Mouse (Mus musculus): Measurements from ENCODE around the gene Gm11569. TPM values are rescaled to one million over a fixed set of nuclear protein-coding genes. Genes with fewer than 3 reads are reported as not detected.
"Not testable (repeated sequence)": the region's sequence is repeated elsewhere in the genome, so short reads cannot be mapped to it uniquely, and the experiment has no call there.

Gene Gm11569
- polyA plus RNA-seq (2015; fragmentation: Nextera tagmentation; extraction: Ambion mirVana): not detected in 2 replicates

- not testable (repeated sequence) for H3K9me3 ChIP-seq; H3K9ac ChIP-seq; H3K4me1 ChIP-seq; ATAC-seq (ENCODE audit: borderline replicate concordance, extremely low read depth, low FRiP score, low TSS enrichment); H3K4me3 ChIP-seq; H3K27ac ChIP-seq; H3K36me3 ChIP-seq; H3K4me2 ChIP-seq; H3K27me3 ChIP-seq
- WGBS: no CpG with 5 or more reads among the region's 1 CpGs
Observed at GRCm38 (mm10) chr11:99798832-99799231, at the start of gene Gm11569. Gm11569 (minus strand) TSS chr11:99798932.

GRCm38 (mm10) chr11:99846746-99847145, 48.0 kb upstream of the Gm11569 start:
- H3K36me3 ChIP-seq: no peaks in the 10 kb centered on the region
- H3K9ac ChIP-seq: no peak overlapping the region
- no peak overlapping the region for H3K4me3 ChIP-seq
- WGBS: 83% methylated on average over 2 of the region's 2 CpGs
- no peak for ATAC-seq (ENCODE audit: borderline replicate concordance, extremely low read depth, low FRiP score, low TSS enrichment)
- H3K27ac ChIP-seq: no peak overlapping the region
- no peaks in the 10 kb centered on the region for H3K4me1 ChIP-seq
- H3K27me3 ChIP-seq: no peaks in the 10 kb centered on the region
- no peak overlapping the region for H3K4me2 ChIP-seq
- no peaks in the 10 kb centered on the region for H3K9me3 ChIP-seq

DNA sequence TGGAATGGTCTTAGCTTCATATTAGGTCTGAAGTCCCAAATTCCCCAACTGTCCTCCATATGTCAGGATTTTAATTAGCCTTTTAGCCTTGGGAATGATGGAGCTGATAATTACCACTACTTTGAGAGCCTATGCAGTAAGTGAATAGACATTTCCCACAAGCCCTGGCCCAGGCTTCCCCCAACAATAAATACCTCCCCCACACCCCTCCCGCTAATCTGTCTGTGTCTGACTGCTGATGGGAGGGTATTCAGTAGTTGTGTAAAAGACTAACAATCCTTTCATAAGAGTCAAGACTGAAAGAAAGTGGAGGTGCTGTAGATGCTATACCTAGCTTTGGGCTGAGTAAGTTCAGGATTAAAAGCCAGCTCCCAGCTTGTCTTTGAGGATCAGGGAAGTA, 43.5 kb upstream of the Gm11569 start:
- H3K4me2 ChIP-seq: no peak overlapping the region
- H3K27me3 ChIP-seq: no peaks in the 10 kb centered on the region
- no peak for ATAC-seq (ENCODE audit: borderline replicate concordance, extremely low read depth, low FRiP score, low TSS enrichment)
- no peak overlapping the region for H3K27ac ChIP-seq
- no peak overlapping the region for H3K4me3 ChIP-seq
- H3K9me3 ChIP-seq: no peaks in the 10 kb centered on the region
- WGBS: 90% methylated on average over 1 of the region's 1 CpGs
- no peaks in the 10 kb centered on the region for H3K4me1 ChIP-seq
- H3K9ac ChIP-seq: no peak overlapping the region
- no peaks in the 10 kb centered on the region for H3K36me3 ChIP-seq

GRCm38 (mm10) chr11:99837966-99838365, 39.2 kb upstream of the Gm11569 start, which contains the start of gene 2300003K06Rik:
2300003K06Rik (minus strand) TSS chr11:99838066.
- no peak within 1 kb of the TSS for H3K9ac ChIP-seq
- H3K4me3 ChIP-seq: no peak within 1 kb of the TSS
- ATAC-seq (ENCODE audit: borderline replicate concordance, extremely low read depth, low FRiP score, low TSS enrichment): no peak
- no peaks in the 10 kb centered on the region for H3K4me1 ChIP-seq
- H3K27ac ChIP-seq: no peak within 1 kb of the TSS
- no peaks in the 10 kb centered on the region for H3K27me3 ChIP-seq
- H3K4me2 ChIP-seq: no peak within 1 kb of the TSS
- no peaks in the 10 kb centered on the region for H3K36me3 ChIP-seq
- 85% methylated on average over 1 of the region's 1 CpGs for WGBS
- H3K9me3 ChIP-seq: no peaks in the 10 kb centered on the region

DNA sequence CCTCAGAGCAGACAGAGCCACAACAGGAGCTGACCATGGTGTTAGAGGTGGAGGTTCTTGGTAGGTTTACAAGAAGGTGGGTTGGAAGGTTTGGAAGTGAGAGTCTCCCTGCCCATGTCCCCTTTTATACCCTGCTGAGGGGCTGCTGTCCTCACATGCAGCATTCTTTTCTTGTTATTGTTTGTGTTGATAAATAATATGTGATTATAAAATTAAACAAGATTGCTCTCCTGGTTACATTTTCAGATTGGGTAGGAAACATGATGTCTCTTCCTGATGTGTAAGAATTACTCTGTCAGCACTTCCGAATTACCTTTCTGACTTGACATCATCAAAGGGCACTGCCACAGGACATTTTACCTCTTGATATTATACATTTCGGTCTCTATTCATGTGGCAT, 16.8 kb upstream of the Gm11569 start, which contains the start of gene Gm11564:
Gene Gm11564, minus strand, starts transcription at position 101 of the 400 bp plus-strand sequence.
- not testable (repeated sequence) for H3K9me3 ChIP-seq; H3K27ac ChIP-seq; H3K27me3 ChIP-seq; H3K9ac ChIP-seq; H3K4me1 ChIP-seq; H3K4me3 ChIP-seq; H3K36me3 ChIP-seq; H3K4me2 ChIP-seq; ATAC-seq (ENCODE audit: borderline replicate concordance, extremely low read depth, low FRiP score, low TSS enrichment)
- WGBS: 70% methylated on average over 2 of the region's 2 CpGs

DNA sequence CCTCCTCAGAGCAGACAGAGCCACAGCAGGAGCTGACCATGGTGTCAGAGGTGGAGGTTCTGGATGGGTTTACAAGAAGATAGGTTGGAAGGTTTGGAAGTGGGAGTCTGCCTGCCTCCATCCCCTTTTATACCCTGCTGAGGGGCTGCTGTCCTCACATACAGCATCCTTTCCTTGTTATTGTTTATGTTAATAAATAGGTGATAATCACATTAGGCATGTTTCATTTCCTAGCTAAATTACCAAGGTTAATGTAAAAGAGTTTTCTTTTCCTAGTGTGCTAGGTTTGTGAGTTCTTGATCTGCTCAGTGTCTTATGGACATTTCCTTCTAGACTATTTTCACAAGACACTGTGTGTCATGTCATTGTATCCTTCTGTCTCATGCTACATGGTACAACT, 11.1 kb upstream of the Gm11569 start, which contains the start of gene Krtap4-13:
Gene Krtap4-13, minus strand, starts transcription at position 101 of the 400 bp plus-strand sequence.
- not testable (repeated sequence) for H3K4me1 ChIP-seq; H3K36me3 ChIP-seq; H3K9me3 ChIP-seq; H3K9ac ChIP-seq; H3K4me2 ChIP-seq; H3K27me3 ChIP-seq; H3K27ac ChIP-seq; H3K4me3 ChIP-seq; ATAC-seq (ENCODE audit: borderline replicate concordance, extremely low read depth, low FRiP score, low TSS enrichment)

DNA sequence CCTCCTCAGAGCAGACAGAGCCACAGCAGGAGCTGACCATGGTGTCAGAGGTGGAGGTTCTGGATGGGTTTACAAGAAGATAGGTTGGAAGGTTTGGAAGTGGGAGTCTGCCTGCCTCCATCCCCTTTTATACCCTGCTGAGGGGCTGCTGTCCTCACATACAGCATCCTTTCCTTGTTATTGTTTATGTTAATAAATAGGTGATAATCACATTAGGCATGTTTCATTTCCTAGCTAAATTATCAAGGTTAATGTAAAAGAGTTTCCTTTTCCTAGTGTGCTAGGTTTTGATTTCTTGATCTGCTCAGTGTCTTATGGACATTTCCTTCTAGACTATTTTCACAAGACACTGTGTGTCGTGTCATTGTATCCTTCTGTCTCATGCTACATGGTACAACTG, 5.6 kb upstream of the Gm11569 start, which contains the start of gene Gm11554:
Gene Gm11554, minus strand, starts transcription at position 101 of the 400 bp plus-strand sequence.
- H3K9me3 ChIP-seq; H3K4me2 ChIP-seq; H3K36me3 ChIP-seq; H3K27ac ChIP-seq; H3K4me1 ChIP-seq; ATAC-seq (ENCODE audit: borderline replicate concordance, extremely low read depth, low FRiP score, low TSS enrichment); H3K4me3 ChIP-seq; H3K27me3 ChIP-seq; H3K9ac ChIP-seq: not testable (repeated sequence)
- WGBS: no CpG with 5 or more reads among the region's 1 CpGs

DNA sequence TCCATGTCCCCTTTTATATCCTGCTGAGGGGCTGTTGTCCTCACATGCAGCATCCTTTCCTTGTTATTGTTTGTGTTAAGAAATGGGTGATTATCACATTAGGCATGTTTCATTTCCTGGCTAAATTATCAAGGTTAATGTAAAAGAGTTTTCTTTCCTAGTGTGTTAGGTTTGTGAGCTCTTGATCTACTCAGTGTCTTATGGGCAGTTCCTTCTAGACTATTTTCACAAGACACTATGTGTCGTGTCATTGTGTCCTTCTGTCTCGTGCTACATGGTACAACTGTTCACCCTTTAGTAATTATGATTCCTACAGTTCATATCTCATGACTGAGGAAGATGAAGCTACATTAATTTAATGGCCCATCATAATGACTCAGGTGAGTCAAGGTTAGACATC, 5.4 kb downstream of the Gm11569 start, which contains the start of gene Gm11596:
Gene Gm11596, minus strand, starts transcription at position 101 of the 400 bp plus-strand sequence.
- no peak within 1 kb of the TSS for H3K9ac ChIP-seq
- no peak within 1 kb of the TSS for H3K27ac ChIP-seq
- no peaks in the 10 kb centered on the region for H3K36me3 ChIP-seq
- no peak within 1 kb of the TSS for H3K4me2 ChIP-seq
- 75% methylated on average over 2 of the region's 2 CpGs for WGBS
- no peak for ATAC-seq (ENCODE audit: borderline replicate concordance, extremely low read depth, low FRiP score, low TSS enrichment)
- H3K4me3 ChIP-seq: no peak within 1 kb of the TSS
- no peaks in the 10 kb centered on the region for H3K4me1 ChIP-seq
- no peaks in the 10 kb centered on the region for H3K27me3 ChIP-seq
- no peaks in the 10 kb centered on the region for H3K9me3 ChIP-seq

- H3K36me3 ChIP-seq; H3K9ac ChIP-seq; H3K4me3 ChIP-seq; H3K4me2 ChIP-seq; H3K27ac ChIP-seq; H3K27me3 ChIP-seq; ATAC-seq (ENCODE audit: borderline replicate concordance, extremely low read depth, low FRiP score, low TSS enrichment); H3K4me1 ChIP-seq; H3K9me3 ChIP-seq: not testable (repeated sequence)
Observed at GRCm38 (mm10) chr11:99784900-99785299, 13.8 kb downstream of the Gm11569 start, which contains the start of gene Krtap4-9. Krtap4-9 (plus strand) TSS chr11:99785200.

GRCm38 (mm10) chr11:99780604-99781003, 18.1 kb downstream of the Gm11569 start, which contains the start of gene Krtap4-8:
Krtap4-8 (minus strand) TSS chr11:99780704.
- no peak within 1 kb of the TSS for H3K9ac ChIP-seq
- no peaks in the 10 kb centered on the region for H3K4me1 ChIP-seq
- no peak for ATAC-seq (ENCODE audit: borderline replicate concordance, extremely low read depth, low FRiP score, low TSS enrichment)
- 92% methylated on average over 2 of the region's 2 CpGs for WGBS
- no peak within 1 kb of the TSS for H3K4me2 ChIP-seq
- H3K4me3 ChIP-seq: no peak within 1 kb of the TSS
- no peaks in the 10 kb centered on the region for H3K9me3 ChIP-seq
- no peaks in the 10 kb centered on the region for H3K27me3 ChIP-seq
- no peak within 1 kb of the TSS for H3K27ac ChIP-seq
- H3K36me3 ChIP-seq: no peaks in the 10 kb centered on the region

- 58% methylated on average over 7 of the region's 7 CpGs for WGBS
- Histone ChIP-seq H3K27me3 (no peaks in the 10 kb centered on the region), H3K27ac (no peak overlapping the region), H3K36me3 (no peaks in the 10 kb centered on the region), H3K9me3 (no peaks in the 10 kb centered on the region), H3K4me1 (no peaks in the 10 kb centered on the region), H3K4me2 (no peak overlapping the region), H3K4me3 (no peak overlapping the region), H3K9ac (no peak overlapping the region)
- no peak for ATAC-seq (ENCODE audit: borderline replicate concordance, extremely low read depth, low FRiP score, low TSS enrichment)
Observed at GRCm38 (mm10) chr11:99778401-99778800, 20.3 kb downstream of the Gm11569 start.

DNA sequence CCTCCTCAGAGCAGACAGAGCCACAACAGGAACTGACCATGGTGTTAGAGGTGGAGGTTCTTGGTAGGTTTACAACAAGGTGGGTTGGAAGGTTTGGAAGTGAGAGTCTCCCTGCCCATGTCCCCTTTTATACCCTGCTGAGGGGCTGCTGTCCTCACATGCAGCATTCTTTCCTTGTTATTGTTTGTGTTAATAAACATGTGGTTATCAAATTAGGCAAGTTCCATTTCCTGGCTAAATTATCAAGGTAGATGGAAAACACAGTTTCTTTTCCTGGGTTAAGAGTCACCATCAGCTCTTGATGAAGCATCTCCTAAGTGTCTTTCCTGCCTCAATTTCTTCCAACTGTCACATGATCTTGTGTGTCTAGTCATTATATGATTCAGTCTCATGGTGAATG, 25.9 kb downstream of the Gm11569 start, which contains the start of gene Gm11595:
Gene Gm11595, minus strand, starts transcription at position 101 of the 400 bp plus-strand sequence.
- not testable (repeated sequence) for H3K4me1 ChIP-seq; H3K4me3 ChIP-seq; H3K27me3 ChIP-seq; H3K36me3 ChIP-seq; H3K27ac ChIP-seq; H3K4me2 ChIP-seq; H3K9ac ChIP-seq; ATAC-seq (ENCODE audit: borderline replicate concordance, extremely low read depth, low FRiP score, low TSS enrichment); H3K9me3 ChIP-seq

DNA sequence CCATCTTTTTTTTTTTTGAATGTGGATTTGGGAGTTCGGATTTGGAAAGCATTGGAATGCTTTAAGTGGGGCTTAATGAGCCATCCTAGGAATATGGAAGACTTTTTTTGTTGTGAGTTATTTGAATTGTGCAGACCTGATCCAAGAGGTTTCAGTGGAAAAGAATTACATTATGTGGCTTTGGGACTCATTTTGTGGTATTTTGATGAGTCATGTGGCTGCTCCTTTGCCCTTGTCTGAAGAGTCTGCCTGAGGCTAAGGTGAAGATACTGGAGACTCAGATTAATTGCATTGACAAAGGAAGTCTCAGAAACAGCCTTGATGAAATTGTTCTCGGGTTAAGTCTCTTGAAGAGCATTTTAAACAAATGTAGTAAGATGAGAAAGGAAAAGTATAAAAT, 30.3 kb downstream of the Gm11569 start:
- no peak overlapping the region for H3K9ac ChIP-seq
- no peaks in the 10 kb centered on the region for H3K4me1 ChIP-seq
- no peaks in the 10 kb centered on the region for H3K27me3 ChIP-seq
- no peaks in the 10 kb centered on the region for H3K36me3 ChIP-seq
- whole genome bisulfite sequencing: 58% methylated on average over 2 of the region's 2 CpGs
- no peak for ATAC-seq (ENCODE audit: borderline replicate concordance, extremely low read depth, low FRiP score, low TSS enrichment)
- no peak overlapping the region for H3K27ac ChIP-seq
- H3K4me2 ChIP-seq: no peak overlapping the region
- H3K4me3 ChIP-seq: no peak overlapping the region
- H3K9me3 ChIP-seq: no peaks in the 10 kb centered on the region

Measured in lung, embryonic 15.5 days (tissue).